Mouse (Mus musculus) large intestine, adult 2 months (tissue): ENCODE results near the gene Kif27. TPM values are rescaled to one million over a fixed set of nuclear protein-coding genes. Genes with fewer than 3 reads are reported as not detected.
A peak's percentile ranks its signal among the peaks of the same experiment; 100 is the strongest.

ENCODE experiments used
- DNase-seq: peaks from one replicate; pipeline ENCODE4 v3.0.0-alpha.2; 2012; ENCODE audit warnings: low read depth, low spot score
- WGBS: fragments of 180-500 bp; shearing (Covaris S2); methylation state at CpG from one replicate; pipeline ENCODE4 v1.1.7; 2018; 5-methylcytosine and 5-hydroxymethylcytosine counted together
- polyA plus RNA-seq: library from polyadenylated mRNA; depleted of rRNA; stranded (reverse); fragments of >200 nt; gene quantifications from 2 replicates; pipeline ENCODE4 v1.2.3, GENCODE M21; 2012; rRNA removed

The Kif27 gene
- polyA plus RNA-seq, 1 experiment: 0.14 TPM

DNA sequence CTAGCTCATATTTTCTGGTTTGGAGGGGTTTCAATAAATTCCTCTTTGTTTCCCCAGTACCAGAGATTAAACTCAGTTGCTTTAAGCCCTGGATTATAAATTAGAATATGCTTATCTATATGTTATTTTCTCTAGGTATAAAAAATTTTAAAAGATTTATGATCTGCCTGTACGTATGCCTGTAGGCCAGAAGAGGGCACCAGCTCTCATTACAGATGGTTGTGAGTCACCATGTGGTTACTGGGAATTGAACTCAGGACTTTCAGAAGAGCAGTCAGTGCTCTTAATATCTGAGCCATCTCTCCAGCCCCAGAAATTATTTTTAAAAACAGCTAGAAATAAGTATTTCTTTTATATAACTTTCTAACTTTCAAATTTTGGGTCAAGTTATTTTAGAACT, 69.6 kb downstream of the Kif27 start:
- 88% methylated on average over 1 of the region's 1 CpGs for WGBS
- no peak for DNase-seq

GRCm38 (mm10) chr13:58287822-58288221, 71.1 kb downstream of the Kif27 start:
- peak; percentile 66 for DNase-seq
- WGBS: 18% methylated on average over 13 of the region's 13 CpGs

- WGBS: 48% methylated on average over 4 of the region's 4 CpGs
- no peak for DNase-seq
Measured at GRCm38 (mm10) chr13:58283466-58283865, 75.5 kb downstream of the Kif27 start.

DNA sequence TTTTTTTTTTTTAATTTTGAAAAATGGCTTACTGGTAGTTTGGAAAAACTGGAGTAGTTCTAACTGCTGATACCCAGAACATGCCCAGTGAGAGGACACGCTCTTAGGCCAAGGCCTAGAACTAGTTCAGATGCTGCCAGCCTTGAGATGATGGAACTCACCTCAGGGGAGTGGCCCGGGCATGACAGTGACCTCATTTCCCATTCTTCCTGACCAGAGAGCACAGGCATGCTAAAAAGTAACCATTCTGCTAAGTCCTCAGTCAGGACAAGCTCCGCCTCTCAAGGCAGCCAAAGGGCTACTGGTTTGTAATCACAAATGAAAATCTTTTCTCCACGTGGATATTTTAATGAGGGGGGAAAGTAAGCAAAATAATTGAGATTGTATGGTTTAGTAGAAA, 77.0 kb downstream of the Kif27 start:
- no peak for DNase-seq
- WGBS: 70% methylated on average over 4 of the region's 4 CpGs

- 83% methylated on average over 3 of the region's 3 CpGs for WGBS
Measured at GRCm38 (mm10) chr13:58280528-58280927, 78.4 kb downstream of the Kif27 start.

DNA sequence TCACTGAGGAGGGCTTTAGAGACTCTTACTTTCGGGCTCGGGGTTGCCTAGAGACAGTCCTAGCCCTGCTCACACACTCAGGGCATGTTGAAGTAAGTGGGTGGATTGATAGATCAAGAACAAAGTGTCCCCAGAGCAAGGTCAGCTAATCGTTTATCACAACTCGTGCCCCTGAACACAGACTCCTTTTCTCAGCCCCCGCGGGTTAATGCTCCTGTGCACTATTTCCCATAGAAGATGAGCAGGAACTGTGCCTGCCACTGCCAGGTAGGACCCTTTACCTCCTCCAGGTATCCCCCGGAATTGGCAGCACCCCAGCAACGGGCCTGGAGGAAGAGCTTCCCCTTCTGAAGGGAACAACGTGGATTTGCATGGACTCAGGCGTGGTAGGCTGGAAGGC, 82.7 kb downstream of the Kif27 start:
- 87% methylated on average over 10 of the region's 10 CpGs for WGBS
- DNase-seq: no peak

More at GRCm38 (mm10) chr13:58280528-58280927, 78.4 kb downstream of the Kif27 start:
- no peak for DNase-seq

DNA sequence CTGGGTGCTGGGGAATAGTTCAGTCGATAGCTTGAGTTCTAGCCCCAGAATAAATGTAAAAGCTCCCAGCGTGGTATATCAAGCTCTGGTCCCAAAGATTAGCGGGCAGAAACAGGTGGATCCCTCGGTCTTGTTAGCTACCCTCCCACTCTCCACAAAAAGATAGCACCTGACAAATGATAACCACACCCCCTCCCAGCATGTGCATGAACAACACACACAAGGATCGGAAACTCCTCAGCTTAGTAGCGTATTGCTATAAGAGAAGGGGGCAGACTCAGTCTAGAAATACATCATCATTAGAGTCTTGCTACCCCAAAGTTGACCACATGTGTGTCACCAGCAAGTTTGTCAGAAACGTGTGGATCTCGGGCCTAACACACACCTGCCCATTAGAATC, 83.3 kb downstream of the Kif27 start, which contains the start of gene Gkap1:
TSS of gene Gkap1 (minus strand) at position 101 of the 400 bp plus-strand sequence.
- 89% methylated on average over 8 of the region's 8 CpGs for WGBS
- DNase-seq: no peak

DNA sequence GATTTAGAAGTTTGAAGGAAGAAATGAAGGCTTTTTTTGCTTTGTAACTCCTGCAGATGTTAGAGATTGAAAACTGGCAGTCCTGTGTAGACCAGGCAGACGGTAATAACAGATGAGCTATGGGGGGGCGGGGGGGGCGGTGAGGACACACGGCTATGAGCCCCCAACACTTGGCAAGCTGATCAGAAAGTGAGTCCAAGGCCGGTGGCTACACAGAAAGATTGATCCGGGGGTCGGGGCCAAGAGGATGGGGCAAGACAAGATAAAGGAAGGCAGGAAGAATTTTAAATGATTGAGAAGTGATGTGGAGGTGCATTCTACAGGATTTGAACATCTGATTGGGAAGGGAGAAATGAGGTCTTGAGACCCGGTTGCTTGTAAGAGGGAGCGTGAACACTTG, 83.8 kb downstream of the Kif27 start:
- no peak for DNase-seq
- 47% methylated on average over 9 of the region's 9 CpGs for WGBS

- 1% methylated on average over 84 of the region's 84 CpGs for WGBS
- no peak for DNase-seq
Measured at GRCm38 (mm10) chr13:58274259-58274991, 84.5 kb downstream of the Kif27 start.

DNA sequence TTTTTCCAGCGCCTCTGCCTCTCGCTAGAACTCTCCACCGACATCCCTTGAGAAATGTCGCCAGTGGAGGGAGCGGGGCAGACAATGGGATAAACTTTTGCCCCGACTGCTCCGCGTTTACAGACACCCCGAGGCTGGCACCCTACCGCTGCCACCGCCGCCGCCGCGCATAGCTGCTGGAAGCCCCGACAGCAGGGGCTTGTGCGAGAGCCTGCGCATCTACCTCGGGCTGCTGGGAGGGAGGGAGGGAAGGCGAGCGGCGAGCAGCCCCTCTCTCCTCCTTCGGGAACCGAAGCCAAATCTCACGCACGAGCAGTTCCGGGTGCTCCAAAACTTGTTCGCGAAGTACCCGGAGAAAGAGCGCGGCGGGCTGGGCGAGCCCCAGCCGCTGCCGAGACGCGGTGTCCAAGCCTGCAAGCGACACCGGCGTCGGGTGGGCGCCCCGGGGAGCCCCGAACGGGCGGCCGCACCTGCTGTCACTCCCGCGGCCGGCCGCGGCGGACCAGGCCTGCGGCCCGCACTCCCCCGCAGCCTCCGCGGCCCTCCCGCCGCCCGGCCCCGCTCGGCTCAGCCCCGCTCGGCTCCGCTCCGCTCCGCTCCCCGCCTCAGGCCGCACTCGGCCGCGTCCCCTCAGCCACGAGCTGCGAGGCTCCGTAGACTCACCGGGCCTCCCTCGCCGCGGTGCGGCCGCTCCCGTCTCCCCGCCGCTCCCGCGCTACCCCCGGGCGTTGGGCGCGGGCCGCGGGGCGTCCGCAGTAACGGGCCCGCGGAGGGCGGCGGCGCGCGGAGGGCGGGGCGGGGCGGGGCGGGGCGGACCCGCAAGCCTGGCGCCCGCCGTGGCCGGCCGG, 85.3 kb downstream of the Kif27 start:
- 1% methylated on average over 106 of the region's 115 CpGs for WGBS
- no peak for DNase-seq

GRCm38 (mm10) chr13:58266864-58267263, 92.1 kb downstream of the Kif27 start:
- 84% methylated on average over 3 of the region's 3 CpGs for WGBS
- DNase-seq: no peak

DNA sequence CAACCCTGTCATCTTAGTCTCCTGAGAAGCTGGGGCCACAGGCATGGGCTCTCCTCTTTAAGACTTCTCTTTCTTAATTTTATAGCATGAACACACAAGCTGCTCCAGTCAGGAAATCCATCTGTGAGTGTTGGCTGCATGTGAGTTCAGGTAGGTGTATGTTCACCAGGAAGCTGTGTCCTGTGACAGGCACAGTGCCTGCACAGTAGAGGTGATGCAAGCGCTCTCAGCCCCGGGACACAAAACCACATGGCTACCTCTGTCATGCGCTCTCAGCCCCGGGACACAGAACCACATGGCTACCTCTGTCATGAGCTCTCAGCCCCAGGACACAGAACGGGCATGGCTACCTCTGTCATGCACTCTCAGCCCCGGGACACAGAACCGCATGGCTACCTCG, 95.4 kb downstream of the Kif27 start:
- DNase-seq: no peak
- WGBS: 89% methylated on average over 8 of the region's 8 CpGs

GRCm38 (mm10) chr13:58261674-58262073, 97.2 kb downstream of the Kif27 start:
- WGBS: 81% methylated on average over 4 of the region's 4 CpGs
- DNase-seq: no peak

- WGBS: 94% methylated on average over 1 of the region's 1 CpGs
- no peak for DNase-seq
Measured at GRCm38 (mm10) chr13:58253268-58253667, 105.7 kb downstream of the Kif27 start.

DNA sequence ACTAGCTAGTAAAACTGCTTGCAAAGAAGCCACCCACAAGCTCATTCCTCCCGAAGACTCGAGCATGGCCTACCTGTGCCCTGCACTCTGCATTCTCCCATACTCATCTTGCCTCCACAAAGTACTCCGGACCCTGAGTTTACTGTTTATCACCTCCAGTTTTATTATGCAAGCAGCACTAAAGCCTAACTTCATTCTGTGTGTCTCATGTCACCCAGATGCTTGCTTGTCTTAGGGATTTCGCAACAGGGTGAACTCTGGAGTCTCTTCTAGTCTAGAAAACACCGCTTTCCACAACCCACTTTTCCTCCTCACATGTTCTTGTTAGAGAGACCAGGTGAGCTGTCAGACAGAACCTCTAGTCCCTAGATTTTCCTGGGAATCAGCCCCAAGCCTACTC, 110.0 kb downstream of the Kif27 start:
- DNase-seq: no peak
- 55% methylated on average over 5 of the region's 5 CpGs for WGBS

Other genes starting within 250 kb of the Kif27 start
- gene Klhl3, start 245.5 kb downstream of the Kif27 start, polyA plus RNA-seq: 0.27 and 0.48 TPM in 2 replicates
- gene Hnrnpa0, start 230.6 kb downstream of the Kif27 start, polyA plus RNA-seq: 34.9 and 41.4 TPM in 2 replicates
- gene Idnk, start 201.5 kb downstream of the Kif27 start, polyA plus RNA-seq: 36.8 and 45.0 TPM in 2 replicates
- 100 and 122 TPM in 2 replicates for gene Ubqln1, start 143.5 kb downstream of the Kif27 start, polyA plus RNA-seq
- gene Gkap1, start 83.4 kb downstream of the Kif27 start, polyA plus RNA-seq: 1.8 and 1.9 TPM in 2 replicates
- 56.0 and 92.3 TPM in 2 replicates for gene 2210016F16Rik, start 26.1 kb upstream of the Kif27 start, polyA plus RNA-seq
- 4.1 and 7.8 TPM in 2 replicates for gene Rmi1, start 43.1 kb upstream of the Kif27 start, polyA plus RNA-seq
- gene Hnrnpk, start 44.2 kb upstream of the Kif27 start, polyA plus RNA-seq: 189 and 218 TPM in 2 replicates